Mouse (Mus musculus) urinary bladder, postnatal 14 days (tissue): ENCODE measurements around the gene Med15.
"Not testable (repeated sequence)": the region's sequence is repeated elsewhere in the genome, so short reads cannot be mapped to it uniquely, and the experiment has no call there.

Experiments used
- DNase-seq: peaks from one replicate; pipeline ENCODE4 v3.0.0; 2021; ENCODE audit warnings: low spot score

Gene Med15

DNA sequence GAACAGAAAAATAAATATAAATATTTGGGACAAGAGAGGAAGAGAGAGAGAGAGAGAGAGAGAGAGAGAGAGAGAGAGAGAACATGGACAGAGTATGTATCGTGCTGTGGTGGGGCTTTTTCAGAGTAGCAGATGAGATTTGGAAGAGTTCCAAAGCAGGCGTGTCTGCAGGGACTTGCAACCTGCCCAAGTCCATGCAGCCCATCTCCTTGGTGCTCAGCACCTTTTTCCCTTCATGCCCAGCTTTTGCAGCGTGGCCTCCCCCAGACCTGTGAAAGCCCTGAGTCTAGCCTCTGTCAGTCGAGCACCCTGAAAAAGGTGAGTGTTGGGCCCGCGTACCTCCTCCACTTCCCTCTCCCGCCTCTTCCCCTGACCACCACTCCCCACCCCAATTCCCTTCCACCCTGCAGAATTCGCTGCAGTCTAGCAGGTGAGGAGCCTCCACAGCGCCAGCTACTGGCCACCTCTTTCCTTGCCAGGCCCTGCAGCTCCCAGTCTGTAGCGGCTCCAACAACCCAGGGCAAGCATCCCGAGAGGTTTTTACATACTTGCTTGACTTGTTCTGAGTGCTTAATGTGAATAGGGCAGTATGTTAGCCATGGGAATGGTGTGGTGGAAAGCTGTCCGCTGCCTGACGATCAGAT, 114.6 kb downstream of the Med15 start:
- DNase-seq = peak; percentile 62

DNA sequence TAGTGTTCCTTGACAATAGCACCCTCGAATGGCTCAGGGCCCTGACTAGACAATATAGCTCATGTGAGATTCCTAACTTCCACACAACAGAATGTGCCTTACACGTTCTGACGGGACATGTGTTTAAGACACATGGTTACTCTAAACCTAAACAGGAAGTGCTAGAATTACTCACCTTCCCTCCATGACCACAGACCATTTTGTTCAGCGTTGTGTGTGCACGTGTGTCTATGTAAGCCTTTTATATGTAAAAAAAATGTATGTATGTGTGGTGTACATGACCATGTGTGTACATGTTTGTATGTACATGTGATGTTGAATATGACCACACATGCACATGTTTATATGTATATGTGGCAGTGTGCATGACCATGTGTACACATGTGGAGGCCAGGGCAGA, 116.5 kb downstream of the Med15 start:
- DNase-seq = no peak

DNA sequence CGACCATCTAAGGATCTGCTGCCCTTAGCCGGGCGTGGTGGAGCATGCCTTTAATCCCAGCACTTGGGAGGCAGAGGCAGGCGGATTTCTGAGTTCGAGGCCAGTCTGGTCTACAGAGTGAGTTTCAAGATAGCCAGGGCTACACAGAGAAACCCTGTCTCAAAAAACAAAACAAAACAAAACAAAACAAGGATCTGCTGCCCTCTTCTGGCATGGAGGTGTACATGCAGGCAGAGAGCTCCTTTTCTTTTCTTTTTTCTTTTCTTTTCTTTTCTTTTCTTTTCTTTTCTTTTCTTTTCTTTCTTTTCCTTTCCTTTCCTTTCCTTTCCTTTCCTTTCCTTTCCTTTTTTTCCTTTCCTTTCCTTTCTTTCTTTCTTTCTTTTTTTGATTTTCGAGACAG, 118.0 kb downstream of the Med15 start:
- not testable (repeated sequence) for DNase-seq

DNA sequence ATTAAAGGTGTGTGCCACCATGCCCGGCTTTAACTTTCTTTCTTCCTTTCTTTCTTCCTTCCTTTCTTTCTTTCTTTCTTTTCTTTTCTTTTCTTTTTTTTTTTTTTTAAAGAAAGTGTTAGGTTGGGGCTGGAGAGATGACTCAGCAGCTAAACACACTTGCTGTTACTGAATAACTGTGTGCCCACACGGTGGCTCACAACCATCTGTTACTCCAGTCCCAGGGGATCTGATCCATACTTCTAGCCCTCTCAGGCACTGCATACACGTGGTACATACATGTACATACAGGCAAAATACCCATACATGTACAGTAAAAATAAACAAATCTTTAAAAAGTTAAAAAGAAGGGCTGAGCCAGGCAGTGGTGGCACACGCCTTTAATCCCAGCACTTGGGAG, 121.3 kb downstream of the Med15 start:
- no peak for DNase-seq

DNA sequence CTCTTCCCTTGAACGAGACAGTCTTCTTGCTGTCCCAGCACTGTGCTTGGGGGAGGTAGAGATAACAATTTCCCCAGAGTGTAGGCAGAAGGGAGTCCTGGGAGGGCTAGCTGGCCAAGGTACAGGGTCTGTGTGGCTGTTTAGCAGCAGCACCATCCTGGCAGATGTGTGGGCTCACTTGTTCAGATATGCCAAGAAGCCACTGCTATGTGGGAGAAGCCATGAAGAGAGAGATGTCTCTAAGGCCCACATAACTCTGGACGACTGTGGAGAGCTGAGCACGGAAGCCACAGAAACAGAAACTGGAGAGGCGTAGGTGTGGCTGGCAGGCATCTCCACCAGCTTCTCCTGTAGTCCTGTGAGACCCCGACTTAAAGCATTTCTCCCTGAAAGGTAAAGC, 127.0 kb downstream of the Med15 start:
- no peak for DNase-seq

DNA sequence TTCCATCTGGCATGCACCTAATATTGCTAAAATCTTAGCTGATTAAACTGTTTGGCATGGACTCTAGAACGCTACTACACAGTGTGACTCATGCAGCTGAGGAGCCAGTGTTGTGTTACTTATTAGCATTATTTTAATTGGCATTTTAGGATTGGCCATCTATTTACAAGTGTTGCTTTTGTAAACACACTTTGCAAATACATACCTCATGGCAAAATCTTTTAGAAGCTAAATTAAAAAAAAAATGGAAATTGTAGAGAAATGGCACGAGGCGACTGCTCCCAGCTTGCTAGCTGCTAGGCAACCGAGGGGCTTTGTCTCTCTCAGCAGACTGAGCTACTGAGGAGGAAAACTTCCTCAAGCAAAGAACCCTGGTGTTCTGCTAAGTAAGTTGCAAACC, 127.8 kb downstream of the Med15 start:
- DNase-seq = no peak
